In the genomic region with DNA sequence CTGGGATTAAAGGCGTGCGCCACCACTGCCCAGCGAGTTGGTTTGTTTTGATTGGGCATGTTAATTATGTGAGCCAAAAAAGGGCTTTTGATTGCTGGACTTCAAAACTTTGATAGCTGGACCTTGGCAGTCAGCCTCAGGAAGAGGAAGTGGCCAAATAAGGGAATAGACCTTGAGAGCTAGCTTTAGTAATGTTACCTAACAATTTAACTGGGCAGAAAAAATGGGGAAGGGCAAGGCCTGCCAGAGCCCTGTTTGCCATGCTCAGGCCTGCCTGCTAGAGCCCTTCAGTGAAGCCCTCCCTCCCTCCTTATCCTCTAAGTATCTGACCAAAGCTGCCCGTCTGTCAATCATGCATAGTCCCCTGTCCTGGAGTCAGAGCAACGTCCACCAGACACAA, we compare ENCODE assay signal across 22 mouse cellular contexts. TPM values are rescaled to one million over a fixed set of nuclear protein-coding genes. Genes with fewer than 3 reads are reported as not detected.
DNase-seq lines count a peak whose midpoint lies in the region; ATAC-seq and TF ChIP-seq lines count a peak whose summit lies in the region.
"Had no signal": no experiment of that assay in that cellular context is flagged by ENCODE, and none has a peak within 500 bp of the region (broad histone marks: within the 10 kb centered on the region; RNA-seq: fewer than 3 reads in every experiment).

No protein-coding gene starts in this region.

- no peaks in the 10 kb centered on the region for H3K4me1 ChIP-seq in liver, adult 2 months (ENCODE audit: control insufficient read depth, insufficient read depth, low read length)
- no peaks in the 10 kb centered on the region for H3K4me1 ChIP-seq in liver, embryonic 11.5 days (replicated peaks; ENCODE audit: control insufficient read depth, insufficient read depth, low read length)
- peaks cover 48% of the 10 kb centered on the region for H3K4me1 ChIP-seq in bone marrow macrophage, adult 2 months (ENCODE audit: control insufficient read depth, insufficient read depth, low read length)
- H3K4me1 ChIP-seq: embryonic facial prominence, embryonic 15.5 days; forebrain, embryonic 12.5 days; heart, embryonic 15.5 days; hindbrain, embryonic 12.5 days; intestine, embryonic 15.5 days; limb, embryonic 15.5 days had no signal

- H3K4me2 ChIP-seq in liver, embryonic 11.5 days = no peak overlapping the region
- H3K4me2 ChIP-seq: embryonic facial prominence, embryonic 15.5 days; forebrain, embryonic 12.5 days; heart, embryonic 15.5 days; hindbrain, embryonic 12.5 days; intestine, embryonic 15.5 days; limb, embryonic 15.5 days had no signal

- no peaks in the 10 kb centered on the region; the same call in 1 of the 2 replicates for H3K27me3 ChIP-seq in liver, adult 2 months (ENCODE audit: control insufficient read depth, insufficient read depth, low read length)
- no peaks in the 10 kb centered on the region for H3K27me3 ChIP-seq in liver, embryonic 11.5 days (replicated peaks; ENCODE audit: control insufficient read depth, insufficient read depth, low read length)
- H3K27me3 ChIP-seq: embryonic facial prominence, embryonic 15.5 days; forebrain, embryonic 12.5 days; heart, embryonic 15.5 days; hindbrain, embryonic 12.5 days; intestine, embryonic 15.5 days; limb, embryonic 15.5 days had no signal

- H3K4me3 ChIP-seq in liver, adult 2 months (ENCODE audit: insufficient read depth, low read depth, low read length) = no peak overlapping the region
- no peak overlapping the region for H3K4me3 ChIP-seq in liver, embryonic 11.5 days (ENCODE audit: low read depth, low read length)
- no peak overlapping the region for H3K4me3 ChIP-seq in bone marrow macrophage, adult 2 months (ENCODE audit: insufficient read depth, low read length)
- no peak overlapping the region for H3K4me3 ChIP-seq in macrophage (ENCODE audit: inconsistent target)
- H3K4me3 ChIP-seq: embryonic facial prominence, embryonic 15.5 days; forebrain, embryonic 12.5 days; heart, embryonic 15.5 days; hindbrain, embryonic 12.5 days; intestine, embryonic 15.5 days; limb, embryonic 15.5 days; midbrain, embryonic 10.5 days had no signal

- TF ChIP-seq POLR2A in liver, adult 2 months (IDR thresholded peaks at IDR 0.05; ENCODE audit: extremely low read depth, insufficient read depth, low read length) = no peak
- no peak for TF ChIP-seq POLR2A in bone marrow macrophage, adult 2 months (IDR thresholded peaks at IDR 0.05; ENCODE audit: borderline replicate concordance, low read depth, low read length)

- H3K36me3 ChIP-seq in liver, adult 2 months (ENCODE audit: control insufficient read depth, insufficient read depth, low read length) = no peaks in the 10 kb centered on the region
- H3K36me3 ChIP-seq in liver, embryonic 11.5 days (ENCODE audit: control insufficient read depth, insufficient read depth, low read length) = no peaks in the 10 kb centered on the region
- H3K36me3 ChIP-seq in macrophage (ENCODE audit: inconsistent target) = no peaks in the 10 kb centered on the region
- H3K36me3 ChIP-seq: embryonic facial prominence, embryonic 15.5 days; forebrain, embryonic 12.5 days; heart, embryonic 15.5 days; hindbrain, embryonic 12.5 days; intestine, embryonic 15.5 days; limb, embryonic 15.5 days; midbrain, embryonic 10.5 days had no signal

- no peaks in the 10 kb centered on the region for H3K79me2 ChIP-seq in liver, adult 2 months (ENCODE audit: control insufficient read depth, insufficient read depth, low read length)
- H3K79me2 ChIP-seq in macrophage (ENCODE audit: inconsistent target) = no peaks in the 10 kb centered on the region

- no peak for ATAC-seq in liver, embryonic 11.5 days (replicated peaks; ENCODE audit: low FRiP score)
- no peak for ATAC-seq in erythroblast, adult 5-6 weeks (replicated peaks; ENCODE audit: low FRiP score, poor library complexity, severe bottlenecking)
- ATAC-seq: intestine, embryonic 15.5 days had no signal

- 50% methylated on average over 5 of the region's 5 CpGs for WGBS in liver, adult 2 months
- 65% methylated on average over 5 of the region's 5 CpGs for WGBS in liver, embryonic 11.5 days
- WGBS in macrophage (ENCODE audit: missing documents) = 59% methylated on average over 5 of the region's 5 CpGs

- TF ChIP-seq CTCF in liver, adult 2 months (IDR thresholded peaks at IDR 0.05; ENCODE audit: low read depth, low read length) = no peak
- TF ChIP-seq CTCF in bone marrow macrophage, adult 2 months (IDR thresholded peaks at IDR 0.05; ENCODE audit: low read depth, low read length) = no peak

- H3K27ac ChIP-seq in liver, adult 2 months (replicated peaks; ENCODE audit: insufficient read depth, low read depth, low read length) = peak overlapping the region; percentile 7; the same call in 1 of the 2 replicates
- H3K27ac ChIP-seq in liver, embryonic 11.5 days (ENCODE audit: low read depth, low read length) = no peak overlapping the region
- peak overlapping the region; percentile 92 for H3K27ac ChIP-seq in bone marrow macrophage, adult 2 months (ENCODE audit: insufficient read depth, low read depth, low read length)
- peak overlapping the region; percentile 60 for H3K27ac ChIP-seq in macrophage
- H3K27ac ChIP-seq: embryonic facial prominence, embryonic 15.5 days; forebrain, embryonic 12.5 days; heart, embryonic 15.5 days; hindbrain, embryonic 12.5 days; intestine, embryonic 15.5 days; limb, embryonic 15.5 days; midbrain, embryonic 10.5 days had no signal

- no peaks in the 10 kb centered on the region for H3K9me3 ChIP-seq in liver, embryonic 11.5 days (ENCODE audit: control insufficient read depth, low read length)
- H3K9me3 ChIP-seq: embryonic facial prominence, embryonic 15.5 days; forebrain, embryonic 12.5 days; heart, embryonic 15.5 days; hindbrain, embryonic 12.5 days; intestine, embryonic 15.5 days; limb, embryonic 15.5 days; midbrain, embryonic 10.5 days had no signal

- DNase-seq in liver, adult 2 months (ENCODE audit: extremely low read depth, low read depth, low spot score) = peak; percentile 63
- no peak for DNase-seq in liver, embryonic 11.5 days (ENCODE audit: low spot score)
- DNase-seq in adipocyte (ENCODE audit: low spot score) = peak; percentile 6
- DNase-seq in embryo, embryonic 10.5 days (ENCODE audit: low spot score) = no peak
- DNase-seq in thymus, adult 18-20 months = no peak
- DNase-seq: cerebellum, adult 11-12 months; kidney, postnatal 14 days; right cerebral cortex, postnatal 14 days had no signal

- H3K9ac ChIP-seq in liver, adult 2 months (ENCODE audit: low read depth, low read length) = no peak overlapping the region
- H3K9ac ChIP-seq in liver, embryonic 11.5 days (ENCODE audit: low read depth, low read length) = no peak overlapping the region
- H3K9ac ChIP-seq: embryonic facial prominence, embryonic 15.5 days; forebrain, embryonic 12.5 days; heart, embryonic 15.5 days; hindbrain, embryonic 12.5 days; intestine, embryonic 15.5 days; limb, embryonic 15.5 days had no signal

RNA-seq across cellular contexts. Expression of a gene that starts 8.1 kb away (rescaled TPM):
- not detected in 2 replicates for total RNA-seq in liver, adult 2 months (2014; rRNA removed)
- not detected in 2 replicates for polyA plus RNA-seq in liver, adult 2 months (2012; rRNA removed)
- polyA plus RNA-seq in liver, embryonic 11.5 days (2014; fragmentation: Nextera tagmentation; extraction: Ambion mirVana) = not detected in 2 replicates
- polyA plus RNA-seq in bone marrow macrophage, adult 2 months (2012; ENCODE audit: insufficient read depth, insufficient read length, missing spikeins) = not detected in 2 replicates
- not detected for total RNA-seq in macrophage (2018; cell fraction: chromatin; rRNA removed)
- under 1 TPM in 7 of 26 experiments, not detected in 19; 0.06 to 0.11 (median 0.07) TPM for total RNA-seq in macrophage (2018; cell fraction: cytosol; rRNA removed)
- total RNA-seq in macrophage (2018; cell fraction: nucleus; rRNA removed) = under 1 TPM in 1 of 26 experiments, not detected in 25; 0.58 TPM
- not detected in 3 replicates for polyA plus RNA-seq in macrophage (2018)
- not detected in 2 replicates for total RNA-seq in erythroblast, adult 5-6 weeks (2015; ENCODE audit: low replicate concordance)
- not detected in 2 replicates for total RNA-seq in erythroblast, adult 5-6 weeks (2017; ENCODE audit: low replicate concordance)
- polyA plus RNA-seq: C2C12; embryonic facial prominence, embryonic 15.5 days; forebrain, embryonic 12.5 days; gonadal fat pad, adult 2 months; heart, embryonic 15.5 days; hindbrain, embryonic 12.5 days; limb, embryonic 15.5 days; midbrain, embryonic 10.5 days; urinary bladder, adult 2 months had no signal

RNA-seq across cellular contexts. Expression of a gene that starts 17.4 kb away (rescaled TPM):
- 2.1 and 3.0 TPM in 2 replicates for total RNA-seq in liver, adult 2 months (2014; rRNA removed)
- 2.2 and 4.5 TPM in 2 replicates for polyA plus RNA-seq in liver, adult 2 months (2012; rRNA removed)
- 0.79 and 0.90 TPM in 2 replicates for polyA plus RNA-seq in liver, embryonic 11.5 days (2014; fragmentation: Nextera tagmentation; extraction: Ambion mirVana)
- 41.5 and 47.6 TPM in 2 replicates for polyA plus RNA-seq in bone marrow macrophage, adult 2 months (2012; ENCODE audit: insufficient read depth, insufficient read length, missing spikeins)
- 10 to 100 TPM in 13 of 26 experiments, 1 to 10 TPM in 1, under 1 TPM in 8, not detected in 4; 0.41 to 48.0 (median 16.8) TPM for total RNA-seq in macrophage (2018; cell fraction: chromatin; rRNA removed)
- 10 to 100 TPM in 13 of 26 experiments, 1 to 10 TPM in 1, under 1 TPM in 12; 0.16 to 64.8 (median 13.7) TPM for total RNA-seq in macrophage (2018; cell fraction: cytosol; rRNA removed)
- total RNA-seq in macrophage (2018; cell fraction: nucleus; rRNA removed) = 100 to 1,000 TPM in 1 of 26 experiments, 10 to 100 TPM in 12, 1 to 10 TPM in 3, under 1 TPM in 10; 0.48 to 107 (median 17.0) TPM
- polyA plus RNA-seq in macrophage (2018) = 0.73 to 2.4 TPM (median 0.83 TPM) in 3 replicates
- 4.0 and 8.8 TPM in 2 replicates for total RNA-seq in erythroblast, adult 5-6 weeks (2015; ENCODE audit: low replicate concordance)
- 5.5 and 6.4 TPM in 2 replicates for total RNA-seq in erythroblast, adult 5-6 weeks (2017; ENCODE audit: low replicate concordance)
- polyA plus RNA-seq: C2C12 had no signal

RNA-seq across cellular contexts. Expression of a gene that starts 29.2 kb away (rescaled TPM):
- total RNA-seq in liver, adult 2 months (2014; rRNA removed) = 2.4 and 3.2 TPM in 2 replicates
- 5.1 and 5.8 TPM in 2 replicates for polyA plus RNA-seq in liver, adult 2 months (2012; rRNA removed)
- 7.5 and 8.7 TPM in 2 replicates for polyA plus RNA-seq in liver, embryonic 11.5 days (2014; fragmentation: Nextera tagmentation; extraction: Ambion mirVana)
- 4.7 and 7.7 TPM in 2 replicates for polyA plus RNA-seq in bone marrow macrophage, adult 2 months (2012; ENCODE audit: insufficient read depth, insufficient read length, missing spikeins)
- 10 to 100 TPM in 5 of 26 experiments, 1 to 10 TPM in 18, under 1 TPM in 3; 0.69 to 15.7 (median 6.6) TPM for total RNA-seq in macrophage (2018; cell fraction: chromatin; rRNA removed)
- 10 to 100 TPM in 6 of 26 experiments, 1 to 10 TPM in 20; 3.2 to 16.3 (median 8.9) TPM for total RNA-seq in macrophage (2018; cell fraction: cytosol; rRNA removed)
- total RNA-seq in macrophage (2018; cell fraction: nucleus; rRNA removed) = 10 to 100 TPM in 11 of 26 experiments, 1 to 10 TPM in 15; 1.5 to 20.2 (median 9.3) TPM
- 2.6 to 6.7 TPM (median 4.7 TPM) in 3 replicates for polyA plus RNA-seq in macrophage (2018)
- total RNA-seq in erythroblast, adult 5-6 weeks (2015; ENCODE audit: low replicate concordance) = 1.0 TPM in 1 of 2 replicates, not detected in the other
- 0.42 and 1.6 TPM in 2 replicates for total RNA-seq in erythroblast, adult 5-6 weeks (2017; ENCODE audit: low replicate concordance)

RNA-seq across cellular contexts. Expression of a gene that starts 35.6 kb away (rescaled TPM):
- 0.09 TPM in 1 of 2 replicates, not detected in the other for total RNA-seq in liver, adult 2 months (2014; rRNA removed)
- not detected in 2 replicates for polyA plus RNA-seq in liver, adult 2 months (2012; rRNA removed)
- 0.07 and 0.16 TPM in 2 replicates for polyA plus RNA-seq in liver, embryonic 11.5 days (2014; fragmentation: Nextera tagmentation; extraction: Ambion mirVana)
- polyA plus RNA-seq in bone marrow macrophage, adult 2 months (2012; ENCODE audit: insufficient read depth, insufficient read length, missing spikeins) = not detected in 2 replicates
- total RNA-seq in macrophage (2018; cell fraction: chromatin; rRNA removed) = 1 to 10 TPM in 2 of 26 experiments, under 1 TPM in 6, not detected in 18; 0.29 to 1.4 (median 0.74) TPM
- total RNA-seq in macrophage (2018; cell fraction: cytosol; rRNA removed) = under 1 TPM in 10 of 26 experiments, not detected in 16; 0.04 to 0.58 (median 0.12) TPM
- 1 to 10 TPM in 2 of 26 experiments, under 1 TPM in 7, not detected in 17; 0.22 to 1.2 (median 0.36) TPM for total RNA-seq in macrophage (2018; cell fraction: nucleus; rRNA removed)
- not detected in 3 replicates for polyA plus RNA-seq in macrophage (2018)
- total RNA-seq in erythroblast, adult 5-6 weeks (2015; ENCODE audit: low replicate concordance) = not detected in 2 replicates
- total RNA-seq in erythroblast, adult 5-6 weeks (2017; ENCODE audit: low replicate concordance) = not detected in 2 replicates
- polyA plus RNA-seq: C2C12; heart, embryonic 15.5 days; limb, embryonic 15.5 days had no signal

RNA-seq across cellular contexts. Expression of a gene that starts 47.6 kb away (rescaled TPM):
- not detected in 2 replicates for total RNA-seq in liver, adult 2 months (2014; rRNA removed)
- not detected in 2 replicates for polyA plus RNA-seq in liver, adult 2 months (2012; rRNA removed)
- polyA plus RNA-seq in liver, embryonic 11.5 days (2014; fragmentation: Nextera tagmentation; extraction: Ambion mirVana) = 0.18 TPM in 1 of 2 replicates, not detected in the other
- polyA plus RNA-seq in bone marrow macrophage, adult 2 months (2012; ENCODE audit: insufficient read depth, insufficient read length, missing spikeins) = not detected in 2 replicates
- total RNA-seq in macrophage (2018; cell fraction: chromatin; rRNA removed) = not detected
- total RNA-seq in macrophage (2018; cell fraction: cytosol; rRNA removed) = not detected
- not detected for total RNA-seq in macrophage (2018; cell fraction: nucleus; rRNA removed)
- polyA plus RNA-seq in macrophage (2018) = not detected in 3 replicates
- total RNA-seq in erythroblast, adult 5-6 weeks (2015; ENCODE audit: low replicate concordance) = not detected in 2 replicates
- not detected in 2 replicates for total RNA-seq in erythroblast, adult 5-6 weeks (2017; ENCODE audit: low replicate concordance)
- total RNA-seq: left cerebral cortex, postnatal 14 days had no signal
- polyA plus RNA-seq: C2C12; forebrain, embryonic 12.5 days; gonadal fat pad, adult 2 months; heart, embryonic 15.5 days; hindbrain, embryonic 12.5 days; limb, embryonic 15.5 days; midbrain, embryonic 10.5 days had no signal

Comparison
In these comparisons a context has a peak if more than half of its experiments do, and no peak if none do; other contexts are left out.
1. DNase-seq: peak in liver, adult 2 months (single experiment) and adipocyte (single experiment); none in liver, embryonic 11.5 days (single experiment), embryo, embryonic 10.5 days (single experiment) and thymus, adult 18-20 months (0 of 2).